Mouse (Mus musculus) kidney, postnatal 25 days (tissue): ENCODE data around the gene Astl.

Experiments used
- DNase-seq, 2 experiments: peaks; one replicate each; pipeline ENCODE4 v3.0.0; 2021; ENCODE audit warnings: mixed read lengths in 2 of 2

The Astl gene

DNA sequence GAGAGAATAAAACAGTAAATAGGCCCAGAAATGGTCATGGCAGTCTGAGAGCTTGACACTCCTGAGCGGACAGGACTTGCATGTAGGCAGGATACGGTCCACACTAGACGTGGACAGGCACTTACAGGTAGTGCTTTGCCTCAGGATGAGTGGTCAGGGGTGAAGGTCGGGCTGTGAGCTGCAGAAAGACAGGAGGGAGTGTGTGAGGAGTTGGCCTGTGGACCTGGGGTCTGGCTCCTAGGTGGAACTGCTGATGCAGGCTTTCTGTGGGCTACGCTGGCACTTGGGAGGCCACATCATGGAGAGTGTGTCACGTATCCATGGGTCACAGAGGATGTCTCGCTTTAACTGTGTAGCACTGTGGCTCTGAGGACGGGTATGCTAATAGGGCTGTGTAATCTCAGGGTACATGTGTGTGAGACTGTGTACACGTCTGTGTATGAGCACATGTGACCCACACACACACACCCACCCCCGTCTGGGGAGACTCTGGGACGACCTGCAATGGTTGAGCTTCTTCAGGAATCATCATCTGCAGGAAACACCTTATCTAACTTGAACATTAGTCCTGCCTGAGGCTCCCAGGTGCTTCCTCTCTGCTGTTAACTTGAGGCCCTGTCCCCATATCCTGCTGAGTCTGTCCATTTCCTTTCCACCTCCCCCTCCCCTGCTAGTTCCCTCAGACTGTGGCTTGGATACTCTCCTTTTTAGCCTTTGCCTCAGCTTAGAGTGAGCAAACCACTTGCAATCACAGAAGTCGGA, 10.2 kb upstream of the Astl start:
- DNase-seq: peak in 1 of 2 experiments; percentile 50

- DNase-seq: no peak
Measured at GRCm38 (mm10) chr2:127332807-127333570, 5.5 kb upstream of the Astl start.

DNA sequence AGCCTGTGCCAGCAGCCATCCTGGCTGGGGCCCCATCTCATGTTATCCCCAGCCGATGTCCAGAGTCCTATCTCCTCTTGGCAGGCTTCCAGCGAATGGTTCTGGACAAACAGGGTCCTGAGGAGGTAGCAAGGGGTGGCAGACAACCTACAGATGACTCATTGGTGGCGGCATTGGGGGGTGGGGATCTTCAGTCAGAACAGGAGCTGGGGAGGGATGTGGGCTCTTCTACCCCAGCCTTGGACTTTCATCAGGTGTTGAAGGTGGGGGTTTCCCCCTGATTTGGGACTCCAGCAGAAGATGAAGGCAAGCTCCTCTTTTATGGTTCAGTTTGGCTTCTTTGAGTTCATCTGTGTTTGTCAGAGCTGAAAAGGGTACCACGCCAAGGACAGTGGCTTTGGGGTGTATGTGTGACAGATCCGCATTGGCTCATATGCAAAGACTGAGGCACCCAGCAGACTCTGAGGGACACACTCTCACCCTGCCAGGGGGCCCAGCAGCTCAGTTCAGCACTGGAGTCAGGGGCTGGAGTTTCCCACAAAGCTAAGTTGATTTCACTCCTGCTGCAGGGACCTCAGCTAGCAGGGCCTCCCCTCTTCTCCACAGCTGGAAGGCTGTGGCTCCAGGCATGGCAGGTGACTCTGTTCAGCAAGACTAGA, 4.4 kb upstream of the Astl start:
- DNase-seq: peak; percentile 24 to 40

DNA sequence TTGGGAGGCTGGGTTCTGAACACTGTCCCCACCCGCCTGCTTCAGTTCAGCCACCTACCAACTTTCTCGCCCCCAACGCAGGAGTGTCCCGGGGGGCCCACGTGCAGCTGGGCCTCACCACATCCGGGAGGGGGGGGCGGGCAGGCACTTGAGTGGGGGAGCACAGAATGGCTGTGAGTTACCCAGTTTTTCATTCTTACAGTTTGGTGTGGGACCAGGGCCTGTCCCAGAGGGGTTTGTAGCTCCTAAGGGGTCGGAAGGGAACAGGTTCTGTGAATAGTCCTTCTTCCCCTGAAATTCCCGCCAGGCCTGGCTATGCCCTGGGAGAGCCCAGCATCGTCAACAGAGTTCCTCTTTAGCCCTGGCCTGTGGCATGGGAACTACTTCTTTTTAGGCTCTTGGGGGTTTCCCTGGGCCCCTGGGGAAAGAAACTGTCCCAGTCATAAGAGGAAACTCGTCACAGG, 3.3 kb upstream of the Astl start:
- no peak for DNase-seq

DNA sequence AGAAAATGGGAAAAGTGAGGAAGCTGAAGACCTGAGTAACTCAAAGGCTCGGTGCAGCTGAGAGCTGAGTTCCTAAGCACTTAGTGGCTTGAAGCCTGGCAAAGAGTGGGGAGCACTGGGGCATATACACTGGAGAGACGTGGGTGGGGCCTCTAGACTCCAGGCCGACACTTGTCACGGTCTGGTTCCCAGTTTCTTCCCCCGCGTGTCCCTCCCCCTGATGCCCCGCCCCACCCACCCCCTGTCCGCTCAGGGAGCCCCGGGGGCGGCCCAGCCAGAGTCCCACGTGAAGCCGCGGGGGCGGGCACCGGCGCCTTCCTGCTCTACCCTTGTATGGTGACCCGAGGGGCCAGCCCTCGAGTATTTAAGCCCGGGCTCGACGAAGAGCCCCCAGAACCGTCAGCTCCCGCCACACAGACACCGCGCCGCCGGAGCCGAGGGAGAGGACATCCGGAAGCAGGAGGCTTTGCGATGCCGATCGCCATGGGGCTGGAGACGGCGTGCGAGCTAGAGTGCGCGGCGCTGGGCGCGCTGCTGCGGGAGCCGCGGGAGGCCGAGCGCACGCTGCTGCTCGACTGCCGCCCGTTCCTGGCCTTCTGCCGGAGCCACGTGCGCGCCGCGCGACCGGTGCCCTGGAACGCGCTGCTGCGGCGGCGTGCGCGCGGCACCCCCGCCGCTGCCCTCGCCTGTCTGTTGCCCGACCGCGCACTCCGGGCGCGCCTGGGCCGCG, 2.5 kb upstream of the Astl start, which contains the start of gene Dusp2:
Gene Dusp2, plus strand, starts transcription at position 393 of the 730 bp plus-strand sequence.
- peak; percentile 80 to 93 for DNase-seq

DNA sequence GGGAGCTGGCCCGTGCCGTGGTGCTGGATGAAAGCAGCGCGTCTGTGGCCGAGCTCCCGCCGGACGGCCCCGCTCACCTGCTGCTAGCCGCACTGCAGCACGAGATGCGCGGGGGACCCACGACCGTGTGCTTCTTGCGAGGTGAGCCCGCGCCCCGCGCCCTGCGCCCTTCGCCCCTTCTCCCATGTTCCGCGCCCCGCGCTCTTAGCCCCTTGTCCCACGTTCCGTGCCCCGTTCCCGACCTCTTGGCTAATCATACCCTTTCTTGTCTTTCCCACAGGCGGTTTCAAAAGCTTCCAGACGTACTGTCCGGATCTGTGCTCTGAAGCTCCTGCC, 2.0 kb upstream of the Astl start:
- DNase-seq: peak; percentile 16 to 41

DNA sequence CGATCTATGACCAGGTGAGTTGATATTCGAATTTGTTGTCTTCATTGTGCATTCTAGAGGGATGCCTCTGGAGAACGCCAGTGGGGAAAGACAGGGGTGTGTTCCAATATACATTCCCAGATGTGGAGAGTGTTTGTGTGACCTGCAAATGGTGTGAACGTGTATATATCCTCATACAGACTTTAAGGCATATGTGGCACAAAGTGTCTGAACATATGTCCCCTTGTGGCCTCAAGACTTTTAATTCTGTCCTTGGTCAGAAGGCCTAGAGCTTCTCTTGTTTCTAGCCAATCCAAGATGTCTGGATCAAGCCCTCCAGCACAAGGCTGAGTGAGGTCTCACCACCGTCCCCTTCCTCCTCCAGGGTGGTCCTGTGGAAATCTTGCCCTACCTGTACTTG, 1.6 kb upstream of the Astl start:
- no peak for DNase-seq

- no peak for DNase-seq
Measured at GRCm38 (mm10) chr2:127337531-127337930, 908 bp upstream of the Astl start.

GRCm38 (mm10) chr2:127338012-127338411, 427 bp upstream of the Astl start:
- DNase-seq: no peak

- no peak for DNase-seq
Measured at GRCm38 (mm10) chr2:127338833-127339232, 394 bp downstream of the Astl start.

GRCm38 (mm10) chr2:127339262-127339661, 823 bp downstream of the Astl start:
- no peak for DNase-seq

- peak; percentile 69 to 81 for DNase-seq
Measured at GRCm38 (mm10) chr2:127341159-127341558, 2.7 kb downstream of the Astl start.

- no peak for DNase-seq
Measured at GRCm38 (mm10) chr2:127346334-127346733, 7.9 kb downstream of the Astl start.

- DNase-seq: no peak
Measured at GRCm38 (mm10) chr2:127347147-127347985, 8.9 kb downstream of the Astl start.

GRCm38 (mm10) chr2:127353881-127354280, 15.4 kb downstream of the Astl start:
- peak in 1 of 2 experiments; percentile 29 for DNase-seq

DNA sequence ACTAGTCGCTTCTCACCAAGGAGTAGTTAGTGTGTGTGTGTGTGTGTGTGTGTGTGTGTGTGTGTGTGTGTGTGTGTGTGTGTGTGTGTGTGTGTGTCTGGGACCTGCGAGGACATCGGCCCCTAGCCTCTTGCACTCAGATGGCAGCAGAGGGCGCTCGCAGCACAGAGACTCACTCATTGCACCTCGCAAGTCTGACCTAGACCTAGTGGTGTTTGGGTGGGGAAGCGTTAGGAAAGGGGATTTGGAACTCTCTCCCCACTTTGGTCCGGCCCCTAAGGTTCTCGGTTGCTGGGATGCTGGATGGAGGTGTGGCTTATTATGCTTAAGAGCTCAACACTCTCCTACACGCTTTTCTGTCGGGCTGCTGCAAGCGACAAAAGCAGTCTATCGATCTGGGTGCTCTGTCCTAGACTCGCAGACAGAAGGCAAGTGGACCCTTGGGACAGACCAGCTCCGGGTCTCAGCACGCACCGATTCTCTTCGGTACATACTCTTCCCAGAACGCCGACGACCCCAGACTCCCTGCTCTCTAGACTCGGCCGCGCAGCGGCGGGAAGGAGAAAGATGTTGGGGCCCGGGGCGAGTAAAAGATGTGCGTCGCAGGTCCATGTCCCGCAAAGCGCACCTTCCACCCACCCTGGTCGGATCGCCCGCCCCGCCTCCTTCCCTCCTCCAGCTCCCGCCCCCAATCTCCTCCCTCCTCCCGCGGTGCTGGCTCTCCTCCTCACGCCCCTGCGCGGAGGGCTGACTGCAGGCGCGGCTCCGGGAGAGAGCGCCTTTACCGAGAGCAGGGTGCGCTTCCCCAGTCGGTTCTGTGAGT, 24.2 kb downstream of the Astl start, which contains the start of gene Adra2b:
Gene Adra2b, plus strand, starts transcription at position 750 of the 823 bp plus-strand sequence.
- DNase-seq: peak; percentile 95 to 96

- no peak for DNase-seq
Measured at GRCm38 (mm10) chr2:127363282-127363652, 24.8 kb downstream of the Astl start.

GRCm38 (mm10) chr2:127363696-127364095, 25.3 kb downstream of the Astl start:
- peak; percentile 57 to 70 for DNase-seq

GRCm38 (mm10) chr2:127364452-127364851, 26.0 kb downstream of the Astl start:
- peak; percentile 72 to 88 for DNase-seq

DNA sequence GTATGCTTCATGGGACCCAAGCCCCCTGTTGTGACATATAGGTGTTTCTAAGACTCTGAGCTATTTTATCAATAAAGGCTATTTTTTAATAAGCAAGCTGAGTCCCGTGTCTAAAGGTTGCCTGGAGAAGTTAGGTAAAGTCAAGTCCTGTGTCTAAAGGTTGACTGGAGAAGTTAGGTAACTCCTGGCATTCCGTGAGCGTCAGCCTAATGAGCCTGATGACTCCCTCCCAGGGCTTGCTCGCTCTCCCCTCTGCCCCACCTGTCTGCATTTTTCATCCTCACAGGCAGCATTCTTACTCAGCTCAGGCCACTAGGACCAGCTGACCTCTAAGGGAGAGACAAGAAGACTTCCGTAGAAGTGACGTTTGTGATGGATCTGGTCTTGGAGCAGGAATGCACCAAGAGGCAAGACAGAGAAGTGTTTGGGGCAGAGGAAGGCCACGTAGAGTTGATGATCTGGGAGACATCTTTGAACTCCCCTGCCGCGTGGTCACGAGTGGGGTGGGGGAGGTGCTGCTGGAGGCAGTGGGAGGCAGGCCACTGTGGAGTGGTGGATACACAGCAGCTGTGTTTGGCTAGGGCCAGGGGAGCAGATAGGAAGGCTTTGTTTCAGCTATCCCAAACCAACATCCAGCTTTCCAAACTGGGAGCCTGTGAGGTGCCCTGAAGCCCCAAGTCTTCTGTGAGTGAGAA, 28.8 kb downstream of the Astl start:
- DNase-seq: peak; percentile 59 to 87
